Mouse (Mus musculus) neutrophil, adult 59 days (primary cell): ENCODE measurements around the gene Hoxa1. TPM values are rescaled to one million over a fixed set of nuclear protein-coding genes. Genes with fewer than 3 reads are reported as not detected.

Experiments used
- total RNA-seq, 2 experiments: library from RNA; stranded (reverse); gene quantifications; 1 replicate in 1 of 2; 2 replicates in 1 of 2; pipeline ENCODE4 v1.2.4; 2023

The Hoxa1 gene
- not detected for total RNA-seq

GRCm38 (mm10) chr6:52158276-52159051 lies at the start of gene Hoxa1:
Hoxa1 (minus strand) TSS chr6:52158317.

DNA sequence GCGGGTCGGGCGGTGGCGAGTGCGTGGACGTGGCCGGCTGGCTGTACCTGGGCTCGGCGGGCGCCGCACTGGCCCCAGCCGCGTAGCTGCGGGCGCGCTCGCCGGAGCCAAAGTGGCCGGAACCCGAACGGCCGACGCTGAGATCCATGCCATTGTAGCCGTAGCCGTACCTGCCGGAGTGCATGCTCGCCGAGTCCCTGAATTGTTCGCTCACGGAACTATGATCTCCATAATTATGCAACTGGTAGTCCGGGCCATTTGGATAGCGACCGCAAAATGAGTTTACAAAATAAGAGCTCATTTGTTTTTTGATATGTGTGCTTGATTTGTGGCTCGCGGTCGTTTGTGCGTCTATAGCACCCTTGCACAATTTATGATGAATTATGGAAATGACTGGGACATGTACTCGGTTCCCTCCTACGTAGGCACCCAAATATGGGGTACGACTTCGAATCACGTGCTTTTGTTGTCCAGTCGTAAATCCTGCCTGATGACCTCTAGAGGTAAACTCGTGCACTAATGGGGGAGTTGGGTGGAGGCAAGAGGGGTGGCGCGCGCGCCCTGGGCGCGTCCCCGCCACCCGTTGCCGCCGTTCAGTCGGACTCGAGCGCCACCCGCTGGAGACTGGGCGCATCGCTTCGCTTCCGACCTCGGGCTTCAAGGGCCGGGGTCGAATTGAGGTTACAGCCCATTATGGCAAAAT lies 46.1 kb upstream of the Hoxa1 start, which contains the start of gene Hoxa5:
Gene Hoxa5, minus strand, starts transcription at position 538 of the 703 bp plus-strand sequence.

GRCm38 (mm10) chr6:52190906-52191810 lies 33.0 kb upstream of the Hoxa1 start, which contains the start of gene Hoxa4:
Hoxa4 (minus strand) TSS chr6:52191753.

GRCm38 (mm10) chr6:52177061-52177735 lies 19.1 kb upstream of the Hoxa1 start, which contains the start of gene 5730596B20Rik:
5730596B20Rik (plus strand) TSS chr6:52177498.

DNA sequence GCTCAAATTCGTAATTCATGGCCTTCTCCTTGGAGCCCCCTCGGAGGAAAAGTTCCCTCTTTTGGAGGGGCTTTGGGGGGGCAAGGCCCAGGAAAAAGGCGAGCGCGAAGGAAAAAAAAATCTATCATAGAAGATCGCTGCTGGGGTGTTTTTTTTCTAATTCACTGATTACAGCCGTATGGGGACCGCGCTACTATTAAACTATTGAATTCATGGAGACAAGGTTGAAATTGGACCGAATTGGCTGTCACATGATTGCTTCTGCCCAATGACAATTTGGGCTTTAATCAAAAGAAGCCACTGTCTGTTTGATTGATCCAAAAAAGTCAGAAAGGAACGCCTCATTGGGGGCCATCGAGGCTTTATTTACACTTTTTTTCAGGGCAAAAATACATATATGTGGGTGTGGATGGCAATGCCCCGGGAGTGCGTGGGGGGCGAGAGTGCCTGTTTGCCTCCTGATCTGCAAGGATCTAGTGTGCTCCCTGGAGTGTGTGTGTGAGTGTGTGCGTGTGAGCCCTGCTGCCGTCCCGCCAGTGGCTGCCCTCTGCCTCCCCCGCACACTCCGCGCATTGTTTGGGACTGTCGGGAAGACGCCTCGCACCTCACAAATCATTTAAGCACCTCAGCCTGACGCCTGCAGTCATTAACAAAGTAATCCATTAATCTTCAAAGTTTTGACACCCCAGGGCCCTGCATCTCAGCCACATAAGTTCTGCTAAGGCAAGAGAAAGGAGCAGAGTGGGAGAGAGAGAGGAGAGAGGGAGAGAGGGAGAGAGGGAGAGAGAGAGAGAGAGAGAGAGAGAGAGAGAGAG lies 6.7 kb upstream of the Hoxa1 start, which contains the start of gene Hoxa2:
Gene Hoxa2, minus strand, starts transcription at position 206 of the 815 bp plus-strand sequence.

Other genes with a start within 250 kb of the Hoxa1 start
- 100 to 1,000 TPM; 199 to 208 TPM for gene Skap2, start 145.8 kb downstream of the Hoxa1 start, total RNA-seq
- gene Hoxa2, start 6.5 kb upstream of the Hoxa1 start, total RNA-seq, result under 1 TPM in 1 of 2 experiments, not detected in 1; 0.27 TPM
- gene 5730596B20Rik, start 19.2 kb upstream of the Hoxa1 start, total RNA-seq, result not detected
- under 1 TPM in 1 of 2 experiments, not detected in 1; 0.22 TPM for gene Hoxa4, start 33.4 kb upstream of the Hoxa1 start, total RNA-seq
- under 1 TPM; 0.18 to 0.20 TPM for gene Hoxa5, start 46.3 kb upstream of the Hoxa1 start, total RNA-seq
- not detected for gene Hoxa6, start 50.4 kb upstream of the Hoxa1 start, total RNA-seq
- not detected for gene Hoxa3, start 55.0 kb upstream of the Hoxa1 start, total RNA-seq
- gene Gm28308, start 55.0 kb upstream of the Hoxa1 start, total RNA-seq, result not detected
- under 1 TPM; 0.38 to 0.46 TPM for gene Hoxa7, start 63.5 kb upstream of the Hoxa1 start, total RNA-seq
- under 1 TPM; 0.97 to 1.00 TPM for gene Hoxa9, start 72.8 kb upstream of the Hoxa1 start, total RNA-seq
- not detected for gene Hoxa10, start 82.5 kb upstream of the Hoxa1 start, total RNA-seq
- gene Hoxa11, start 87.5 kb upstream of the Hoxa1 start, total RNA-seq, result not detected
- not detected for gene Hoxa13, start 102.6 kb upstream of the Hoxa1 start, total RNA-seq
- gene Evx1, start 155.2 kb upstream of the Hoxa1 start, total RNA-seq, result not detected